Mouse (Mus musculus): ENCODE results near the gene Gm3448.

Gene Gm3448

GRCm38 (mm10) chr17:14958686-14959327 lies 82.5 kb downstream of the Gm3448 start:
- no peak for DNase-seq

GRCm38 (mm10) chr17:14953452-14953851 lies 87.9 kb downstream of the Gm3448 start:
- DNase-seq: no peak

DNA sequence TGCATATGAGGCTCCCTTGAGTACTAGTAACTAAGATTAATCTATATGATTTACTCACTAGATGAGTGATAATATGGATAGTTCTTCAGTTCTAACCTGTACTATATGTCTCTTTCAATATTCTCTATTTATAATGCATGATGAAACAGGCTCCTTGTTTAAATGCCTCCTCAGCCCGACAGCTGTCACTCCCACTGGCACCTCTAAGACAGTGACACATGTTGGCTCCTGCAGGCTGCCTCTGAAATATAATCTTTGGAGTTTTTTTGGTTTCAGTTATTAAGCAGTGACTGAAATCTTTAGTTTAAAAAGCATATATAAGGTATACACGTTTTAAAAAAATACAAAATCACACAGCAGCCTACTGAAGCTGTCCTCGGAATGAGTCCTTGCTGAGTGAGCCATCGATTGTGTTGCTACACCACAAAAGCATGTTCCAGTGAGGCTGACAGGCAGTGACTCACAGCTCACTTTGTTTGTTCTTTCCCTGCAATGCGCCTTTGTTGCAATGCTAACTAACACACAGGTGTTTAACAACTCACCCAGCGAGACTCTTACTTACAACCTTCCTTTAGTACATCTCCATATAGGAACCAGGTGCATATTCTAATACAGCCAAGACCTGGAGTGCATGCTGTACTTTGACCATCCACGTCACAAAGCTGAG lies 92.0 kb downstream of the Gm3448 start:
- DNase-seq: no peak
